Mouse (Mus musculus) embryonic facial prominence, embryonic 12.5 days (tissue): ENCODE measurements at regions not wholly inside any gene's neighbourhood (a gene's known extent, or its start where the extent isn't known, plus 50 kb on each side); places are given as distances from the start of the nearest gene placed in this dataset.
A peak's percentile ranks its signal among the peaks of the same experiment; 100 is the strongest.
"Not testable (repeated sequence)": the region's sequence is repeated elsewhere in the genome, so short reads cannot be mapped to it uniquely, and the experiment has no call there.

ENCODE experiments used
- ATAC-seq: fragments of 200-750 bp; cut with Nextera tagmentation; 2 replicates; pipeline ENCODE4 v1.8.0; 2017; ENCODE audit not compliant: insufficient number of reproducible peaks, insufficient read depth, low FRiP score, low TSS enrichment
- H3K27ac ChIP-seq: fragments of 300-500 bp; sonication (generic); 2 replicates; pipeline ENCODE4 v1.5.1; 2016; ENCODE audit warnings: mild to moderate bottlenecking
- H3K27me3 ChIP-seq: fragments of 300-500 bp; sonication (generic); 2 replicates; pipeline ENCODE4 v1.6.1; 2016; ENCODE audit warnings: mild to moderate bottlenecking, moderate library complexity
- H3K36me3 ChIP-seq: fragments of 300-500 bp; sonication (generic); 2 replicates; pipeline ENCODE4 v1.6.1; 2016; ENCODE audit warnings: mild to moderate bottlenecking
- H3K4me1 ChIP-seq: fragments of 300-500 bp; sonication (generic); 2 replicates; pipeline ENCODE4 v1.6.1; 2016
- H3K4me2 ChIP-seq: fragments of 300-500 bp; sonication (generic); replicated peaks from 2 replicates; pipeline ENCODE4 v1.6.1; 2016; ENCODE audit warnings: mild to moderate bottlenecking, moderate library complexity
- H3K4me3 ChIP-seq: fragments of 300-500 bp; sonication (generic); 2 replicates; pipeline ENCODE4 v1.5.1; 2016; ENCODE audit warnings: mild to moderate bottlenecking
- H3K9ac ChIP-seq: fragments of 300-500 bp; sonication (generic); 2 replicates; pipeline ENCODE4 v1.6.1; 2016; ENCODE audit warnings: mild to moderate bottlenecking, moderate library complexity
- H3K9me3 ChIP-seq: fragments of 300-500 bp; sonication (generic); 2 replicates; pipeline ENCODE4 v1.6.1; 2016; ENCODE audit warnings: mild to moderate bottlenecking, moderate library complexity
- WGBS: fragments of 180-500 bp; shearing (Covaris S2); methylation state at CpG from one replicate; pipeline ENCODE4 v1.1.7; 2016; 5-methylcytosine and 5-hydroxymethylcytosine counted together

DNA sequence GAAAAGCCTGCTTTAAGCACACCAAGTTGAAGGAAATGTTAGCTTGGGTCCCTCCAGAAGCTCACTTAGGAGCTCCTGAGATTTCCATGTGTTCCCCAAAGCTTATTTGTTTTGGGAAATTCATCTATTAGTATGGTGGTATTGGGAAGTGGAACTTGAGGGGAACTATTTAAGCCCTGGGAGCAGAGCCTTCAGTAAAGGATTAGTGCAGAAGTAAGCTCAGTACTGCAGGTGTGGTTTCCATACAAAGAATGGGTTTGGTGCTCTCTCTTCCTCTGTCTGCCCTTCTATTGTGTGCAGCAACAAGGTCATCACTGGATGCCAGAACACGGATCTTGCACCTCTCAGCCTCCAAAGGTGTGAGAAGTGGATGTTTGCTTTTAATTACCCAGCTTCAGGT, 57.2 kb downstream of the Foxa2 start:
- no peaks in the 10 kb centered on the region for H3K4me1 ChIP-seq
- no peak overlapping the region for H3K27ac ChIP-seq
- H3K36me3 ChIP-seq, result no peaks in the 10 kb centered on the region
- H3K4me3 ChIP-seq, result no peak overlapping the region
- no peak overlapping the region for H3K4me2 ChIP-seq
- no peak overlapping the region for H3K9ac ChIP-seq
- H3K27me3 ChIP-seq, result no peaks in the 10 kb centered on the region
- H3K9me3 ChIP-seq, result no peaks in the 10 kb centered on the region
- WGBS, result 56% methylated on average over 1 of the region's 1 CpGs
- no peak for ATAC-seq

- Histone ChIP-seq H3K4me1 (no peaks in the 10 kb centered on the region), H3K9ac (no peak overlapping the region), H3K27me3 (no peaks in the 10 kb centered on the region), H3K9me3 (no peaks in the 10 kb centered on the region), H3K36me3 (no peaks in the 10 kb centered on the region), H3K27ac (no peak overlapping the region), H3K4me3 (no peak overlapping the region), H3K4me2 (no peak overlapping the region)
- no peak for ATAC-seq
Observed at GRCm38 (mm10) chr2:147988586-147988985, 58.2 kb downstream of the Foxa2 start.

- Histone ChIP-seq H3K4me1 (no peaks in the 10 kb centered on the region), H3K4me3 (no peak overlapping the region), H3K36me3 (no peaks in the 10 kb centered on the region), H3K9me3 (no peaks in the 10 kb centered on the region), H3K4me2 (no peak overlapping the region), H3K27me3 (no peaks in the 10 kb centered on the region), H3K27ac (no peak overlapping the region), H3K9ac (no peak overlapping the region)
- WGBS, result 77% methylated on average over 2 of the region's 2 CpGs
- no peak for ATAC-seq
Observed at GRCm38 (mm10) chr2:147985261-147985575, 61.6 kb downstream of the Foxa2 start.

GRCm38 (mm10) chr2:147984547-147985260, 62.1 kb downstream of the Foxa2 start:
- no peaks in the 10 kb centered on the region for H3K9me3 ChIP-seq
- WGBS, result 76% methylated on average over 12 of the region's 12 CpGs
- H3K4me1 ChIP-seq, result no peaks in the 10 kb centered on the region
- no peak overlapping the region for H3K4me3 ChIP-seq
- H3K4me2 ChIP-seq, result no peak overlapping the region
- no peaks in the 10 kb centered on the region for H3K36me3 ChIP-seq
- ATAC-seq, result no peak
- no peak overlapping the region for H3K9ac ChIP-seq
- H3K27ac ChIP-seq, result no peak overlapping the region
- no peaks in the 10 kb centered on the region for H3K27me3 ChIP-seq

DNA sequence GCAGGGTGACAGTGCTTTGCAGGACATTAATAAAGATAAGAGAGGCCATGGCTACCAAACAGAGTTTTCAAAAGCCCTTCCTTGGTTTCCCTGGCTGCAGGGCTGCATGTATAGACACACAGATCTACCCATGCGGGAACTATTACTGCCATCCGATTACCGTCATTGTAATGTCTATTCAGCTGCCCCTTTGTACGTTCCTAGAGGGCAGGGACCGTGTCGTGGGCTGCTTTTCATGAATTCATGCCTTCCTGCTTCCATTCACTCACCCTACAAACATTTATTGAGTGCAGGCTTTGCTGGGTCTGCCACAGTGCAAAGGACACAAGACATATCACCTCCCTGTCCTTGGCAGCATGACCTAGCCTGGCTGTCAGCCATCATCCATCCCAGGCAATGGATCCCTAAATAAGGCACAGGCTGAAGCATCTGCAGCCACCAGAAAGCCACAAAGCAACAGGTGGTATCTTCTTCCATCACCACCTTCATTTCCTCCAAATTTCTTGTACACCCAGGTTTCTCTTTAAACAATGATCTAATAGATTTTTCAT, 65.8 kb downstream of the Foxa2 start:
- H3K27ac ChIP-seq, result no peak overlapping the region
- no peaks in the 10 kb centered on the region for H3K36me3 ChIP-seq
- H3K4me2 ChIP-seq, result no peak overlapping the region
- no peak for ATAC-seq
- no peaks in the 10 kb centered on the region for H3K4me1 ChIP-seq
- no peaks in the 10 kb centered on the region for H3K27me3 ChIP-seq
- 70% methylated on average over 6 of the region's 6 CpGs for WGBS
- no peak overlapping the region for H3K9ac ChIP-seq
- no peaks in the 10 kb centered on the region for H3K9me3 ChIP-seq
- no peak overlapping the region for H3K4me3 ChIP-seq

- Histone ChIP-seq H3K4me2 (no peak overlapping the region), H3K9ac (no peak overlapping the region), H3K27ac (no peak overlapping the region), H3K4me3 (no peak overlapping the region), H3K9me3 (no peaks in the 10 kb centered on the region), H3K4me1 (no peaks in the 10 kb centered on the region), H3K27me3 (no peaks in the 10 kb centered on the region), H3K36me3 (no peaks in the 10 kb centered on the region)
- no peak for ATAC-seq
- WGBS, result 98% methylated on average over 1 of the region's 1 CpGs
Observed at GRCm38 (mm10) chr2:147980408-147980807, 66.4 kb downstream of the Foxa2 start.

DNA sequence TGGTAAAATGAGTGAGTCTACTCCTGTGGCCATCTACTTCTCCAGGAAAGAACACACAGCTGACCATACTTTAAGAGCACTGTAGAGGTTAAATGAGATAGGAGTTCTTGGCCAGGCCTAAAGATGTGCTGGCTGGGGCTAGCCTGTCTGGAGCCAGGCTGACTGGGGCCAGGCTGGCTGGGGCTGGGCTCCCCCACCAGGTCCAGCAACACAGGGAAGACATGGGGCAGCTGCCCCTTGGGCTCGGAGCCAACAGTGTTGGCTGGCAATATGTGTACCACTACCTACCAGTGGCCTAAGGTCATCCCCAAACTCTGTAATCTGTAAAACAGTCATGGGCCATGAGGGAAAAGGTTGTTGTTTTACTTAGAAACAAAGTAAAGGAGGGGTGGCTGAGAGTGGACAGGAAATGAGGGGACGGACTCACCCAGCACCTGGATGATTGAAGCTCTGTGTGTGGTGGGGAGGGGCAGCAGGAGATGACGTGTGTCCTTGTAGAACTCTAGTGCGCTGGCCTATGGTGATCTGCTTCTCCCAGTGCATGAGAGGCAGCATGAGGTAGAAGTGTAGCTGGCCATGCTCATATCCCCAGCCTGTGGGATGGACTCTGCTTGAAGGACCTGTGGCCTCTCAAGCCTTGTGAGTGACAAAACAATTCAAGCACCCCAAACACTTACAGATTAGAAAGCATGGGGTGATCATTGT, 67.0 kb downstream of the Foxa2 start:
- 0 out of 2 replicates have a peak, but pooled peaks have one; percentile 56 for ATAC-seq
- H3K9ac ChIP-seq, result no peak overlapping the region
- H3K27ac ChIP-seq, result no peak overlapping the region
- H3K36me3 ChIP-seq, result no peaks in the 10 kb centered on the region
- H3K4me1 ChIP-seq, result no peaks in the 10 kb centered on the region
- H3K4me2 ChIP-seq, result no peak overlapping the region
- no peak overlapping the region for H3K4me3 ChIP-seq
- 88% methylated on average over 4 of the region's 4 CpGs for WGBS
- H3K9me3 ChIP-seq, result no peaks in the 10 kb centered on the region
- H3K27me3 ChIP-seq, result no peaks in the 10 kb centered on the region

GRCm38 (mm10) chr2:147979001-147979400, 67.8 kb downstream of the Foxa2 start:
- no peak for ATAC-seq
- 77% methylated on average over 1 of the region's 1 CpGs for WGBS
- no peak overlapping the region for H3K4me3 ChIP-seq
- H3K27ac ChIP-seq, result no peak overlapping the region
- no peaks in the 10 kb centered on the region for H3K27me3 ChIP-seq
- no peaks in the 10 kb centered on the region for H3K36me3 ChIP-seq
- H3K9me3 ChIP-seq, result no peaks in the 10 kb centered on the region
- no peak overlapping the region for H3K4me2 ChIP-seq
- H3K9ac ChIP-seq, result no peak overlapping the region
- no peaks in the 10 kb centered on the region for H3K4me1 ChIP-seq

DNA sequence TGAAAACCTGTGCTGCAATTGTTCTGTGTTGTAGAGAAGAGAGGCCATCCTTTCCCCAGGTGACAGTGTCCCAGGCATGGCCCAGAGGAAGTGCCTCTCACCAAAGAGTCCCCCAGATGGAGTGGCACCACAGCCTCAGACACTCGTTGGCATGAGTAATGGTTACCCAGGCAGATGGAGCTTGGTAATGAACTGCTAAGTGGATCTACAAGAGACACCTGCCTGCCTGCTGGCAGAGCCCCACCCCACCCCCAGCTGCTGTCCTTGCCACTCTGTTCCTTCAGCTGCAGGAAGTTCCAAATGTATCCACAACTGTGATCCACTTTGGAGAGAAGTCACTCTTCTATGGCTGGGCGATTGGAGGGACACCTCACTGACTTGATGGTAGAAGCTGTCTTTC, 72.0 kb downstream of the Foxa2 start:
- Histone ChIP-seq H3K4me1 (no peaks in the 10 kb centered on the region), H3K9ac (no peak overlapping the region), H3K9me3 (no peaks in the 10 kb centered on the region), H3K4me2 (no peak overlapping the region), H3K36me3 (no peaks in the 10 kb centered on the region), H3K27ac (no peak overlapping the region), H3K4me3 (no peak overlapping the region), H3K27me3 (no peaks in the 10 kb centered on the region)
- no peak for ATAC-seq
- WGBS, result 66% methylated on average over 2 of the region's 2 CpGs

DNA sequence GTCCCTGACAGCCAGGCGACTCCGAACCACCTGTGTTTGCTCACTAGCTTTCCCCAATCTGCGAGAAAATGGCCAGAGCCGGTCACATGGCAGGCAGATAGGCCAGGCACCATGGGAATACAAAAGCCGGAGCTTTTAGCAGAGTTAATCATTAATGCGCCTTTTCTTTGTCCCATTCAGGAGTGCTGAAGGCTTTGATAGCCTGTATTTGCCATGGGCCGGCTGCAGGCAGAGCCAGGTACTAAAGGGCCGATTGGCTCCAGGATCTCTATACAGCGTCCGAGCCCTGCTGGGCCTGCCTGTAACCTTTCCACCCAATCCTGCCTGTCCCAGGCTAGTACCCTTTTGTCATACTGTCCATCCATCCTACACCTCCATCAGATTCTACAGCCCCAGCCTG, 78.1 kb downstream of the Foxa2 start:
- Histone ChIP-seq H3K9me3 (no peaks in the 10 kb centered on the region), H3K36me3 (no peaks in the 10 kb centered on the region), H3K4me1 (no peaks in the 10 kb centered on the region), H3K4me3 (no peak overlapping the region), H3K4me2 (no peak overlapping the region), H3K9ac (no peak overlapping the region), H3K27ac (no peak overlapping the region), H3K27me3 (no peaks in the 10 kb centered on the region)
- no peak for ATAC-seq
- 36% methylated on average over 10 of the region's 10 CpGs for WGBS

GRCm38 (mm10) chr2:147967829-147968529, 78.8 kb downstream of the Foxa2 start:
- WGBS, result 65% methylated on average over 9 of the region's 9 CpGs
- H3K9me3 ChIP-seq, result no peaks in the 10 kb centered on the region
- H3K27me3 ChIP-seq, result no peaks in the 10 kb centered on the region
- H3K4me2 ChIP-seq, result no peak overlapping the region
- ATAC-seq, result no peak
- no peaks in the 10 kb centered on the region for H3K4me1 ChIP-seq
- H3K27ac ChIP-seq, result no peak overlapping the region
- H3K9ac ChIP-seq, result no peak overlapping the region
- no peaks in the 10 kb centered on the region for H3K36me3 ChIP-seq
- H3K4me3 ChIP-seq, result no peak overlapping the region

DNA sequence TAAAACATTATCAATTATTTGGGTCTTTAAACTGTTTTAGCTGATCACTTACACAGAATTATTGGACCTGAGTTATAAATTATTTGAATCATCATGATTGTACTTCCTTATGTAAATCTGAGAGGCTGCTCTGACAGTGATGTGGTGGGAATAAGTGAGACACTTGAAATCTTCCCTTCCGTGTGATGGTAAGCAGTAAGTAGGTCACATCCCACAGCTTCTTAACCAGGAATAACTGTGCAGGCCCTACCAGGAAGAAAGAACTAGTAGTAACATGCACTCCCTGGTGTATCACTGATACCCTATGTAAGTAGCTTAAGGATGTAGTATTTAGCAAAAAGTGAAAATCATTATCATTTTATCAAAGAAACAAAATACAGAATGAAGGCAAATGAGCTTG, 83.5 kb downstream of the Foxa2 start:
- not testable (repeated sequence) for H3K4me1 ChIP-seq, H3K9me3 ChIP-seq, H3K4me3 ChIP-seq, H3K27me3 ChIP-seq, H3K27ac ChIP-seq, H3K4me2 ChIP-seq, ATAC-seq, H3K9ac ChIP-seq, H3K36me3 ChIP-seq
- WGBS, result 88% methylated on average over 1 of the region's 1 CpGs
